Mouse (Mus musculus): ENCODE measurements around the gene Tm9sf3. TPM values are rescaled to one million over a fixed set of nuclear protein-coding genes. Genes with fewer than 3 reads are reported as not detected.

Tm9sf3 gene
- total and polyA plus RNA-seq, 3 experiments: 34.3 to 114 (median 103) TPM

DNA sequence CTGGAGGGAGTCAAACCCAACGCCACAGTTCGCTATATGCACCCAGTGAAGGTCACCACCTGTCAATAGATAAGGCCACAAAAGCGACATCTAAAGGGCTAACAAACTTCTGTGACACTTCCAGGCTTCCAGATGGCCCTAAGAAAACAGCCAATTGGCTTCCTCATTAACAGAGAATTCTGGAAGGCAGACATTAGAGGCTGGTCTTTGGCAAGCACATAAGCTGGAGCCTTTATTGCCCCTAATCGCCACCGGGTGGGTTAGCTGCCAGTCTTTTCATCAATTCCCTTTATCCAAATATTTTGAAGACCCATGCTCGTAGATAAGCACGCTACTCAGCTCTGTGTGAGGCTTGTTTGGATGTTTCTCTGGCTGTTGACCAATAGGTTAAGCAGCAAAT, 55.5 kb downstream of the Tm9sf3 start:
- TF ChIP-seq ZMIZ1 (IDR thresholded peaks at IDR 0.05; ENCODE audit: low read depth, low read length): no peak
- no peak for TF ChIP-seq E2F4 (IDR thresholded peaks at IDR 0.05; ENCODE audit: borderline replicate concordance, low read depth, low read length)
- no peak for TF ChIP-seq GABPA (IDR thresholded peaks at IDR 0.05; ENCODE audit: low read depth, low read length)
- no peak for TF ChIP-seq MAFK (IDR thresholded peaks at IDR 0.05; ENCODE audit: borderline replicate concordance, low read depth, low read length)
- no peak for TF ChIP-seq BHLHE40 (IDR thresholded peaks at IDR 0.05; ENCODE audit: borderline replicate concordance, low read depth, low read length)
- no peak for TF ChIP-seq CHD2 (IDR thresholded peaks at IDR 0.05; ENCODE audit: low read length)
- TF ChIP-seq MYB (IDR thresholded peaks at IDR 0.05; ENCODE audit: low read depth, low read length): no peak
- no peak for TF ChIP-seq CTCF (IDR thresholded peaks at IDR 0.05 in 2 of 3, conservative IDR thresholded peaks at IDR 0.05 in 1 of 3; ENCODE audit: control insufficient read depth in 1 of 3, insufficient read depth in 1 of 3, low read depth in 2 of 3, low read length in 3 of 3, poor library complexity in 1 of 3, severe bottlenecking in 1 of 3)
- TF ChIP-seq HCFC1 (IDR thresholded peaks at IDR 0.05; ENCODE audit: low read depth, low read length): no peak
- no peak for TF ChIP-seq ELF1 (IDR thresholded peaks at IDR 0.05; ENCODE audit: low read depth, low read length)
- TF ChIP-seq ZKSCAN1 (IDR thresholded peaks at IDR 0.05; ENCODE audit: low read depth, low read length): no peak
- no peak for TF ChIP-seq RAD21 (IDR thresholded peaks at IDR 0.05; ENCODE audit: low read depth, low read length)
- TF ChIP-seq USF1 (IDR thresholded peaks at IDR 0.05; ENCODE audit: low read depth, low read length): no peak
- no peak for TF ChIP-seq POLR2AphosphoS5 (IDR thresholded peaks at IDR 0.05; ENCODE audit: borderline replicate concordance, low read depth, low read length)
- TF ChIP-seq GATA1 (IDR thresholded peaks at IDR 0.05; ENCODE audit: low read depth, low read length): no peak
- TF ChIP-seq ZC3H11A (IDR thresholded peaks at IDR 0.05; ENCODE audit: low read depth, low read length): no peak
- no peak for TF ChIP-seq EP300 (IDR thresholded peaks at IDR 0.05; ENCODE audit: low read depth in 1 of 2, low read length in 2 of 2)
- Histone ChIP-seq H3K79me2 (ENCODE audit: control insufficient read depth, insufficient read depth, low read length, poor library complexity) (no peaks in the 10 kb centered on the region), H3K9me3 (replicated peaks; ENCODE audit: insufficient read depth, low read length) (no peaks in the 10 kb centered on the region), H3K27me3 (ENCODE audit: control insufficient read depth in 1 of 2, insufficient read depth in 2 of 2, low read length in 2 of 2) (no peaks in the 10 kb centered on the region), H3K4me1 (ENCODE audit: control insufficient read depth in 1 of 2, insufficient read depth in 2 of 2, low read length in 2 of 2) (no peaks in the 10 kb centered on the region), H3K9ac (ENCODE audit: control insufficient read depth, low read depth, low read length, poor library complexity, severe bottlenecking) (no peak overlapping the region), H3K4me3 (ENCODE audit: control insufficient read depth in 1 of 2, insufficient read depth in 1 of 2, low read depth in 2 of 2, low read length in 2 of 2) (no peak overlapping the region), H3K27ac (ENCODE audit: control insufficient read depth, low read depth, low read length) (no peak overlapping the region), H3K36me3 (ENCODE audit: control insufficient read depth in 1 of 2, insufficient read depth in 2 of 2, low read length in 2 of 2) (peaks cover 0 to 6% of the 10 kb centered on the region in 2 experiments; a peak in 2 of 4 replicates)
- no peak for DNase-seq (ENCODE audit: low read depth, low spot score)

DNA sequence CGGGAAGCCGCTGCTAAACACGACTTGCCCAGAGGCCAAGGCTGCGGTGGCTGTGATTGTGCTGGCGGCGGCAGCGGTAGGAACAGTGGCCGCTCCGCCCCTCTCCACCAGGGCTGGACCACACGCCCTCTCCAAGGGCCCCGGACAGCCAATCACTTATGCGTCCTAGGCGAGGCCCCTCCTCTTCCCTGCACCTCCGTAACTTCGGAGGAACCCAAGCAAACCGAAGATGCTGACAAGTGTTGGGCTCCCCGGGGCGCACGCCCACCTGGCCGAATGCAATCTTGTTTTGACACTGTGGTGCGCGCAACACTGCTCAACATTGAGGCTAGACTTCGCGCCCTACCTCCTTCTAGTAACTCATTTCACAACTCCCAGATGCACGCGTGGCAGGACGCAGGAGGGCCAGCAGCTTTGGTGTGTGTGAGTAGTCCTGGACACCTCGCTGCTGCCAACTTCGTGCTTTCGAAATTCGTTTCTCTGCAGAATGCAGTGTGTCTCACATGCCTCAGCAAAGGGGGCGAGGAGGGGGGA, 56.9 kb downstream of the Tm9sf3 start, which contains the start of gene Tll2:
Gene Tll2, minus strand, starts transcription at position 25 of the 534 bp plus-strand sequence.
- TF ChIP-seq RAD21 (IDR thresholded peaks at IDR 0.05; ENCODE audit: low read depth, low read length) (no peak), CTCF (IDR thresholded peaks at IDR 0.05 in 2 of 3, conservative IDR thresholded peaks at IDR 0.05 in 1 of 3; ENCODE audit: control insufficient read depth in 1 of 3, insufficient read depth in 1 of 3, low read depth in 2 of 3, low read length in 3 of 3, poor library complexity in 1 of 3, severe bottlenecking in 1 of 3) (no peak), MAZ (IDR thresholded peaks at IDR 0.05; ENCODE audit: low read depth, low read length) (no peak), E2F4 (IDR thresholded peaks at IDR 0.05; ENCODE audit: borderline replicate concordance, low read depth, low read length) (no peak)
- H3K36me3 ChIP-seq (ENCODE audit: control insufficient read depth in 1 of 2, insufficient read depth in 2 of 2, low read length in 2 of 2): no peaks in the 10 kb centered on the region; a peak in 1 of 4 replicates
- no peaks in the 10 kb centered on the region for H3K27me3 ChIP-seq (ENCODE audit: control insufficient read depth in 1 of 2, insufficient read depth in 2 of 2, low read length in 2 of 2)
- H3K9me3 ChIP-seq (replicated peaks; ENCODE audit: insufficient read depth, low read length): no peaks in the 10 kb centered on the region
- H3K9ac ChIP-seq (ENCODE audit: control insufficient read depth, low read depth, low read length, poor library complexity, severe bottlenecking): no peak within 1 kb of the TSS
- no peak for DNase-seq (ENCODE audit: low read depth, low spot score)
- no peak within 1 kb of the TSS for H3K4me3 ChIP-seq (ENCODE audit: control insufficient read depth in 1 of 2, insufficient read depth in 1 of 2, low read depth in 2 of 2, low read length in 2 of 2)
- no peaks in the 10 kb centered on the region for H3K79me2 ChIP-seq (ENCODE audit: control insufficient read depth, insufficient read depth, low read length, poor library complexity)
- H3K4me1 ChIP-seq (ENCODE audit: control insufficient read depth in 1 of 2, insufficient read depth in 2 of 2, low read length in 2 of 2): no peaks in the 10 kb centered on the region
- no peak within 1 kb of the TSS for H3K27ac ChIP-seq (ENCODE audit: control insufficient read depth, low read depth, low read length)
